Mouse (Mus musculus) urinary bladder, postnatal 36 days (tissue): ENCODE measurements around the gene Vps51.
A peak's percentile ranks its signal among the peaks of the same experiment; 100 is the strongest.

ENCODE experiments used
- DNase-seq, 2 experiments: peaks; one replicate each; pipeline ENCODE4 v3.0.0; 2022; ENCODE audit warnings: low spot score in 2 of 2, mixed read lengths in 1 of 2

The Vps51 gene

DNA sequence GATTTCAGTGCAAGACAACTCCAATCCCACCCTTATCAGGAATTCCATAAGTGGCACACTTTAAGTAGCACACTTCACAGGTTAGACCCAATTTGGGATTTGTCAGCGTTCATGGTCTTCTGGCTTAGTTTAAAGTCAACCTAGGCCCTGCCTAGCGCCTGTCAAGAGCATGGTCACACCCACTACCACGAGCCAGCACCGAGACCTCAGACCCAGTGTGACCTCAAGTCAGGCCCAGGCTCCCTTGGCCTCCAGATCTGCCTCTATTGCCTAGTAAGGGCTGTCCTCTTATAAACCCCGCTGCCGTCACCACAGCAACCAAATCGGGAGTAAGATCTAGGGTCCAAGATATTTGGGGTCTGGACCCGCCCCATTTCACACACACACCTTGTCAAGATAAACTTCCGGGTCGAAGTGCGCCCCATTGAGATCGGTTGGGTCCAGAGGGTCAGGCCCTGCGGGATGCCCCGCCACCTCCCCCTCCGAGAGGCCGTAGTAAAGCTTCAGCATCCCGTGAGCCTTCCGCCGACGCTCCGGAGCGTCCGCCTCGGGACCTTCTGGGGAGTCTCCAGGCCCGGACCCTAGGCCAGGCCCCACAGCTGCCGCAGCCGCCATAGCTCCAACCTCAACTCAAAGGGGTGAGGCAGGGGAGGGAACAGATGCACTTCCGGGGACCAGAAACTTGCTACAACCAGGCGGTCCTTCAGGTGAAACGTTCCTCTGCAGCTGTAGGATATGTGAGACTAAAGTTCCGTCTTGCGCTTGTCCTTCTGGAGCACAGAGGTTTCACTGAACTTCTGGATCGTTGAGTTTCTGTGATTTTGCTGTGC is at the start of gene Vps51:
Vps51 (minus strand) TSS at position 668 of the 830 bp plus-strand sequence.
- DNase-seq: peak; percentile 82 to 84

DNA sequence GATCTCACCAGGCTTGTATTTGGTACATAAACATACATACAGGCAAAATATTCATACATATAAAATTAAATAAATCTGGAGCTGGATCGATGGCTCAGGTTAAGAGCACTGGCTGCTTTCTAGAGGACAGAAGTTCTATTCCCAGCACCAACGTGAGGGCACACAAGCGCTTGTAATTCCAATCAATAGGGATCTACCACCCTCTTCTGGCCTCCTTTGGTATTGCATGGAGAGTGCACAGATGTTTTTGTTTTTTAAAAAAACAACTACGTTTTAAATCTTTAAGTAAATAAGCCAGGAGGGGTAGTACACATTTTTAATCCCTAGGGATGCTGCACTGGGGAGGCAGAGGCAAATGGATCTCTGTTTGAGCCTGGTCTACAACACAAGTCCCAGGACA is 49.3 kb upstream of the Vps51 start:
- no peak for DNase-seq

DNA sequence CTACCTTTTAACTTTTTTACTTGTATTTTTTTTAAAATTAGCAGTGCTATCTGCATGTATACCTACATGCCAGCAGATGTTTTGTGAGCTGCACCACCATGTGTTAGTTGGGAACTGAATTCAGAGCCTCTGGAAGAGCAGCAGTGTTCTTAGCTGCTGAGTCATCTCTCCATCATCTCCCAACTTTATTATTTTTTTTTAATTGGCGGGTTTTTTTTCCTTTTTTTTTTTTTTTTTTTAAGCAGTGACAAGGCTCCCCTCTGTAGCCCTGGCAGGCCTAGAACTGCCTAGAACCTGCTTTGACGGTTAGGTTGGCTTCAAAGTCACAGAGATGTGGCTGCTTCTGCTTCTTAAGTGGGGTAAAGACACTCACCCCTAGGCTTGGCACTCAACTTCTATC is 47.9 kb upstream of the Vps51 start:
- no peak for DNase-seq

DNA sequence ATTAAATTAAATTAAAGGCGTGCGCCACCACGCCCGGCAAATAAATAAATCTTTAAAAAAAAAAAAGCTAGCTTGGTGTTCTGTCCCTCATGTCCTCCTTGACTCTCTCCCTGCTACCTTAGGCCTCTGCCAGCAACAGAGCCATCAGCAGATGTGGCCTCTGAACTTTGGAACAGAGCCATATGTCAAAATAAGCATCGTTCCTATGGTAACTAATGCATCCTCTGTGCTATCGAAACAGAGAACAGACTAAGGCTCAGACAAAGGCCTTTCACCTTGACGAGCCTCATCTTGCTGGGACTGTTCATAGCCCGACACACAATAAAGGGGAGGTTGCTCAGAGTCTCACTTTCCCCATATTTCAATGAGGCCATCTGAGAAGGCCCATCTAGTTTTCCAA is 46.3 kb upstream of the Vps51 start:
- DNase-seq: no peak

DNA sequence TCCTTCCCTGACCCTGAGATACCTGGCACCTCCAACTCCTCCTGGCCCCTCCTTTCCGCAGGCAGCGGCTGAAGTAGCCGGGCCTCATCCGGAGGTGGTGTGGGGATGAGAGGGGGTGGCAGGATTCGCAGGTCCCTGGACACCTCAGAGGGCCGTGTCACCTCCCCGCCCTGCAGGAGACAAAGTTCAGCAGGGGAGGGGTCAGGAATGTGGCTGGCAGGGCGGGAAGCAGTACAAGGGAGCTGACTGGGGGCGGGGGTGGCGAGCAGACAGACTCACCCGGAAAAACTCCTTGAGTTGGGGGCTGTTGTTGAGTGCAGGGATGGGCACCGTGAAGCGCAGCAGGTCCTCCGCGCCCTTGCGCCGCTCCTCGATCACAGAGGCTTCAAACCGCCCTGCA is 44.7 kb upstream of the Vps51 start:
- DNase-seq: no peak

DNA sequence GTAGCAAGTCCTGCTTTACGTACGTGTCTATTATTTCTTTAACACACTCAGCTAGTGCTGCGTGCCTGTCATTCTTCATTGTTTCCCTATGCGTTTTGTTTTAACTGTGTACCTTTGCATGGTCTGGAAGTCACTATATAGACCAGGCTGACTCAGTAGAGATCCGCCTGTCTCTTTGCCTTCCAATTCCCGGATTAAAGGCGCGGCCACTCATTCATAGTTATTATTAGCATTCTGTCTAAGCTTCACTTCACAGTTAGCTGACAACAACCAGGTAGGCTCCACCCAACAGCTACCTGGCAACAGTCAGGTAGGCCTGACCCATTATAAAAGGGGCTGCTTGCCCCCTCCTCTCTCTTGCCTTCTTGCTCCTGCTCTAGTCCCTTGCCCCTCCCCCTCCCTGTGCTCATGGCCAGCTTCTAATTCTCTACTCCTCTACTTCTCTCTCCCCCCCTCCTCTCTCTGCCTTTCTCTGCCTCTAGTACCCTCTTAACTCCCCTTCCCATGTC is 41.7 kb upstream of the Vps51 start:
- DNase-seq: no peak

DNA sequence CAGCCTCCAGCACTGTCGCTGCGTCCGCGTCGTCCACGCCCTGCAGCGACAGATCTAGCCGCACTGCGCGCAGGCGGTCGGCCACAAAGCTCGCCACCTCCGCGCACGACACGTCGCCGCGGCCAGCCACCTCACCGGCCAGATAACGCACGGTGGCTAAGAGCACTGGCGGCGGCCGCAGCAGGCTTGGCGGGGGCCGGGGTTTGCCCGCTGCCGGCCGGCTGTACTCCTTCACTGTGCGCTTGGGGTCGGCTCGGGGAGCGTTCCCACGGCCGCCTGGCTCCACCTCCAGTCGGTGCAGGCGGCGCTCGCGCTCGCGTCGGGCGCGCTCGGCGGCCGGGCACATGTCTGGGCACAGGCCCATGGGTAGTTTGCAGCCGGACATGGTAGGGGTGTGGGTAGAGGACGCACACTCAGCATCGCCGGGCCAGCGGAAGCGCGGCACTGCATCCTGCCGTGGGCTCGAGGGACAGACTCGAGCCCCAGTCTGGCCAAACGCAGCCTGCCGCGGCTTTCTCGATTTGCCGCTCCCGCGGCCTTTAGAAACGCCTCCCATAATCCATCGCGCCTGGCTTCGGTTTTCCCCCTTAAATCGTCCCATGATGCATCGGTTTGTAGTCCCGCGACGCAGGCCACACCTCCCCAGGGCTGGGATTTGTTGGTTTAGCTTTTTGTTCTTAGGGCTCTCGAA is 41.1 kb upstream of the Vps51 start, which contains the start of gene Sac3d1:
Sac3d1 (minus strand) TSS at position 665 of the 691 bp plus-strand sequence.
- DNase-seq: peak; percentile 83 to 88

DNA sequence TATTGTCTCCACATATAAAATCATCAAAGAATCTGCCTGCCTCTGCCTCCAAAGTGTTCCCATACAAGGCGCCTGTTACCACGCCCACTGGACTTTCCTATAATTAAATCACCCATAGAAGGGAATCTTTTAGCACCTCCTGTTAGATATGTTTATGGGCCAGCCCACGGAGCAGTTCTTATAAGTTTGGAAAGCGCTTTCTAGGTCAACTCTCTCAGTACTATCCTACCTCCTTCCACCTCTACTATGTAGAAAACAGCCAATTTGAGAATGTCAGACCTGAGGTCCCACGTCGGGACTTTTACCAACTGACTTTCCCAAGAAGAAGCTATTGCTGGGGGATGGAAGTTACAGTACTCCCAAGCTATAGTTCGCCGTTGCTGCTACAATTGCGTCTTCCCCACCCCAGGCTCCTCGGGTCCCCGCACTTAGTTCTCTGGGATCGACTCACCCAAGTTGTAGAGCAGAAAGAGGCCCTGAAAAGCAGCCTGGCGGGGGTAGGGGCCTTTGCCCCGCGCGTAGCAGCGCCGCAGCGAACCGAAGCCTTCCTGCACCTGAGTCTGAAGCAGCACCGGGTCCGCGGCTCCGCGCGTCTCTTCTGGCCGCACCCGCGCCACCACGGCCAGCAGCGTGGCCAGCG is 40.4 kb upstream of the Vps51 start:
- DNase-seq: no peak

DNA sequence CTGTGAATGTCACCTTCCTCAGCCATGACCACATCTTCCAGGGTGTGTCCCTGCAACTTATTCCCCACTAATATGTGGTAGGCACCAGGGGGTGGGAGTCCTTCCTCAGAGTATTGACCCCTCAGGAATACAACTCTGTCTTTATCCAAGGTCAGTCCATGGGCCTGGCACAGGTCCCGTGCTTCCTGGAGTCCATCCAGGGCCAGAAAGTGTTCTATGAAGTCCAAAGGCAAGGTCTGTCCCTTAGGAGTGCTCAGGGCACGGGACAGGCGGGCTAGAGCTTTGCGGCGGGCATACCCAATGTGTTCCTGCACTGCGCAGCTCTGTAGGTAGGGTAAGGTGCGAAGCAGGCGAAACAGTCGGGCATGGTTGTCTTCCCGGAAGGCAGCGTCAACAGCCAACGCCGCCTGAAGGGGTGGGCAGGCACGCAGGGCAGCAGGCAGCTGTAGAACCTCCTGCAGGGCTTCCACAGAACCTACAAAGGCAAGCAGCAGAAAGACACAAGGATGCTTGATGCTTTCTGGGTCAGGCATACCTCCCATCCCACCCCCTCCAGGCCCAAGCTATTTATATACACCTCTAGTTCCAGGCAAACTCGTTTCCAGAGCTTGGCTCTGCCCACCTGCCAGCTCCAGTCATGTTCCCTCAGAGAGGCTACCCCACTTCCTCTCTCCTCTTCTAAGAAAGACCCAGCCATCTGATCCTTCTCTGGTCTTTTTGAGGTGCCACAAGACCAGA is 39.3 kb upstream of the Vps51 start:
- DNase-seq: no peak

DNA sequence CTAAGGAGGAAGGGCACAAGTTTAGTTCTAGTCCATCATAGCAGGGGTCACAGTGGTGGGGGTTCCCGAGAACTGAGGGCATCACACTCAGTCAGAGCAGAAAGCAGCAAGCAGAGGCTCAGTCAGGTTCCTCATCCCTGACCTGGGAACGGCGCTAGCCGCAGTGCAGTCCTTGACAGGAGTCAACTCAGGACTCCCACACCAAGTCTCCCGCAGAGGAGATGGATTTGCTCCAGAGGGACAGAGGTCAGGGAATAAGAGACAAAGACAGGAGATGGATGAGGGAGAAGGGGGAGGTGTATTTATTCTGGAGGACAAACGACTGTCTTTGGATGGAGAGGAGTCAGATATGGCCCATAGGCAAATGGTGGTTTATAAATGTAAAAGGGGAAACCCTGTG is 36.1 kb upstream of the Vps51 start:
- DNase-seq: no peak

DNA sequence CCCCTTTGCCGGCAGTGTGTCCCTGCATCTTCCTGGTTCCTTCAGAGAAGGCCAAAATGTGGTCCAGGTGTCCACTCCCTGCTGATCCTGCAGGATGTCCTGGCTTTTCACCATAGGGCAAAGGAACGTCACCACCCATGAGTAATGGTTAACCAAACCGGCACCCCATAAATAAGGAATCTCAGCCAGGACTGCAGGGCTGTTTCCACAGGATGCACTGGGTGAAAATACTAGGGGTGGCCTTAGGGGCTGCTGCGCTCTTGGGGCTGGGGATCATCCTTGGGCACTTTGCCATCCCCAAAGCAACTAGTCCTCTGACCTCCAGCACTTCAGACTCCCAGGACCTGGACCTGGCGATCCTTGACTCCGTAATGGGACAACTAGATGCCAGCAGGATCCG is 28.6 kb upstream of the Vps51 start, which contains the start of gene Naaladl1:
Naaladl1 (plus strand) TSS at position 197 of the 400 bp plus-strand sequence.
- DNase-seq: no peak

DNA sequence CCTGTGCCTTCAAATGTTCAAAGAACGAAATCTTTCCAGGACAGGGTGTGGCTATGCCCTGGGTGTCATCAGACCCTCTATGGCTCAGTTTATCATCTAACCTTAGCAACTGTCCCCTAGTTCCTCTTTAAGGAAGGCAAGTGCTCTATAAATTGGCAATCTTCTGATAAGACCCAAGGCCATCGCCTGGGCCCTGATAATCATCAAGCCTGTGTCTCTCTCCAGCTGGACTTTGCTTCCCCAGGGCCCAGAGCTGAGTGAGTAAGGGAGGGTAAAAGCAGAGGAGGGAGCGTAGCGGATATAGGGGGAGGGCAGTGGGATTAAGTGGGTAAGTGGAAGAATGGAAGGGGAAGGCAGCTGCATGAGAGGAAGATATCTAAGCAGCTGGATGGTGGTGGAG is 27.4 kb upstream of the Vps51 start:
- DNase-seq: no peak

DNA sequence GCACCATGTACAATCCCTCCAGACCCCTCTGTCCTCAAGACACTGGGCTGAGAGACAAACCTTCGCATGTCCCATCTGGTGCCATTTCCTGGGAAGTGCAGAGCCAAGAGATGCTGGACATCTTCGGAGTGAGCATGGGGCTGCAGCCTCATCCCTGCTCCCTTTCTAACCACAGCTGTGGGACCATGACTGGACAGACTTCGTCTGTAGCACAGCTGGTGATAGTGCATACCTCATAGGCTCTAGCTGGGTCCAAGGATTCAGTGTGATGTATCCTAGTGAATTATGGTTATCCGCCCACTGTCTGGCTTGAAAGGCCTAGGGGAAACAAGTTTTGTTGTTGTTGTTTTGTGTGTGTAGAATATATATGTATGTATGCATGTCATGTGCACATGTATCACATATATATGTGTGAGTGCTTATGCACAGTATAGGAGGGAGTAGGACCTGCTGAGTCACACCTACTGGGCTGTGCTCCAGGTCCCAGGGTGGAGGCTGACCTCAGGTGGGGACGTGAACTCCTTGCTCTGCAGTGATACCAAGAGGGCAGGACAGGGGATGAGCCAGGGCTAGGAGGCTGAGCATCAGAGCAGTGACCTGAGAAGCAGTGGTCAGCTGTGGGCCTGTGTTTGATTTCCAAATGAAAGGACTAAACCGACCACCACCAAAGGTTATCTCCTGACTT is 25.3 kb upstream of the Vps51 start:
- DNase-seq: no peak

DNA sequence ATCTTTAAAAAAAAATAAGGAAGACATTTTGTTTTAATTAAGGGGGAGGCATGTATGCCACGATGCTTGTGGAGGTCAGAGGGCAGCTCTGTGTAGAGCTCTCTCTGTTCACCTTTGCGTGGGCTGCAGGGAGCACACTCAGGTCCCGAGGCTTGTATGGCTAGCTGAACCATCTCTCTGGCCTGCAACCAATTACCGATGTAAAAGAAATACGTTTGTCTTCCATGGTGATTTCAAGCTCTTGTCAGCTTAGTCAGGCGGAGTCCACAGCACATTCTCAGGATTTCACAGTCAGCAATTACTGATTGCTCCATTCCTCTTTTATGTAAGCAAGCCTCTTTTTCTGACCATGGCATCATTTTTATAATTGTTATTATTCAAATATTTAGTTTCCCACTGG is 24.2 kb upstream of the Vps51 start:
- no peak for DNase-seq

DNA sequence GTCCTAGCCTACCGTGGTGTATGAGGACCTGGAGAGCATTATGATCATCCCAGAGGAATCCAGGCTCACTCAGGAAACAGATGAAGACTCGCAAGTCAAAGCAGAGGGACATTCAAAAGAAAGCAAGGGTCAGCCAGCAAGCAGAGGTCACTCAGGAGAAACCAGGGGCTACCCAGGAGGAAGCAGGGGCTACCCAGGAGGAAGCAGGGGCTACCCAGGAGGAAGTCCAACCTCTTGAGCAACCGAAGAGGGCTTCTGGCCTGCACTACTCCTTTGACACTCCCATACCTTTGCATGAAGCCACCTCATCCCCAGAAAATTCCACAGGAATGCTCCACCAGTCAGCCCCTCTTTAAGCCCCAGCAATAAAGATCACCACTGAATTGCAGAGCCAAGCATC is 20.8 kb upstream of the Vps51 start:
- no peak for DNase-seq

DNA sequence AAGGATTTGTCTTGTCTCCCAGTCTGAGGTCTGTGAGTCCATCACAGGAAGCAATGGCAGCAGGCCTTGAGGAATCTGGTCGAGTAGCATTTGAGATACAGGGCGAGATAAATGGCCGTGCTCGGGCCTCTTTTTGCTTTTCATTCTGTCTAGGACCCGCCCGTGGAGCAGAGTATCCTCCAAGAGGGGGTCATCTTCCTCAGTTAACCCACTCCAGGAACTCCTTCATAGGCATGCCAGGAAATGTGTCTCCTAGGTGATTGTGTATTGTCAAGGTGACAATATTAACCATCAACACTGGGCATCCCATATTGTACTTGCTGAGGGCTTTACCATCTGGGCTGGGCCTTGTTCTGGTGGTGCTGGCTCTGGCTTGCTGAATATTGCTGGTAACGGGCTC is 17.1 kb upstream of the Vps51 start, which contains the start of gene AC131692.1:
AC131692.1 (plus strand) TSS at position 301 of the 400 bp plus-strand sequence.
- DNase-seq: no peak

DNA sequence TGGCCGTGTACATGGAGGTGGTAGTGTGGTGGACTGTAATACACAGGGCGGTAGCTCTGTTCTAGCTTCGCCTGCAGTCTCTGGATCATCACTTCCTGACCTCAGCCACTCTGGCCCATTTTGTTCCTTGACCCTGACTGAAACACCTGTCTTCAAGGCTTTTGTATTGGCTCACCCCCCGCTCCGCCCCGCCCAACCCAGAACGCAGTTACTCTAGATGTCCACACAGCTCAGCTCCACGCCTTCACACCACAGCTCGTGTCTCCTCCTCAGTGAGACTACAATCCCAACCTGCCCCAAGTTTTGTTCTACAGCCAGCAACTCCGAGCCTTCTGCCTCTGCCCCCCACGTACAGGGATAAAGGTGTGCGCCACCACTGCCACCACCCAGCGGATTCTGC is 11.8 kb upstream of the Vps51 start:
- DNase-seq: no peak

DNA sequence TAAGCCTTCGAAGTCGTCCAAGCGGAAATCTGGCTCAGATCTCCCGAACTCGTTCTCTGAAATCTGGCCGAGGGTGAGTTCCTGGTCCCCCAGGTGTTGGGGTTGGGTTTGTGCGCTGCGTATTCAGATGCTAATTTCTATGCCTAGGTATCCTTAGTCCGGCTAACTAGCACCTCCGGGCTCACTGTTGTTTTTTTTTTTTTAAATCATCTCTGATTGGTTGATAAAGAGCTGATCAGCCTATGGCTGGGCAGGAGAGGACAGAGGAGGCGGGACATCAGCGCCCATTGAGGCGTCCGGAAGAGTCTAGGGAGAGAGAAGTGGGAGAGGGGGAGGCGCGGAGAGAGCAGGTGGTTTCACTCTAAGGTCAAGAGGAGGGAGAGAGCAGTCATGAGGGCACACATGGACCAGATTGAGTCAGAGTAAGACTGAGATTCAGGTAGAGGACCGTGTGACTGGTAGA is 8.4 kb upstream of the Vps51 start:
- peak in 1 of 2 experiments; percentile 29 for DNase-seq

DNA sequence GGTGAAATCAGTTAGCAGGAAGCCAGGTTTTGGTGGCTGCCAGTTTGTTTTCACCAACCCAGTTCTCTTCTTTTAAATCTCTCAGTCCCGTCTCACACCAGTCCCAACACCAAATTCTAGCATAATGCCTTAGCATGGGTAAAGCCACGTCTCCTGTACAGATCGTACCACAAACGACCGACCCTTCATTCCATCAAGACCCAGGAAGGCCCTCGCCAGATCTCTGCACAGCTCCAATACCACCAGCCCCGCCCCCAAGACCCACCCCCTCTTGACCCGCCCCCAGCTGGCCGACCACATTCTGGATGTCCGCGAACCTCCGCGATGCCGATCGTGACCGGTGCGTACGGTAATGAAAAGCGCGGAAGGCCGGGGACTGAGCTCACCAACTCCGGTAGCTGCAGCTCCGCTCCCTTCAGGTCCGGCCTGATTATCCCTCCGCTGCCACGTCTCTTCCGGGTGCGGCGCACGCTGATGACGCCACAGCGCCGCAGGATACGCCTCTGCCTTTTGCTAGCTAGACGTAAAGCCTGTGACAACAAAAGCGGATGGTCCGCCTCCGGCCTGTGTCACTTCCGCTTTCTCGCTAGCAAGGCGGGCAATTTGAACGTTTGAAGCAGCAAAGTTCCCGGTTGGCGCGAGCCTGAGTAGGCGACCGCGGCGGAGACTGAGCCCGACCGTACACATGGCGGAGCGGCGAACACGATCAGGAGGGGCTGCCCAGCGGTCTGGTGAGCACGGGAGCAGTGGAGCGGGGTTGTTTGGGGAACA is 7.6 kb upstream of the Vps51 start, which contains the start of the genes Zfpl1 and Cdca5:
Zfpl1 (minus strand) TSS at position 479 of the 771 bp plus-strand sequence.
Cdca5 (plus strand) TSS at position 506 of the 771 bp plus-strand sequence.
- peak; percentile 92 to 95 for DNase-seq

DNA sequence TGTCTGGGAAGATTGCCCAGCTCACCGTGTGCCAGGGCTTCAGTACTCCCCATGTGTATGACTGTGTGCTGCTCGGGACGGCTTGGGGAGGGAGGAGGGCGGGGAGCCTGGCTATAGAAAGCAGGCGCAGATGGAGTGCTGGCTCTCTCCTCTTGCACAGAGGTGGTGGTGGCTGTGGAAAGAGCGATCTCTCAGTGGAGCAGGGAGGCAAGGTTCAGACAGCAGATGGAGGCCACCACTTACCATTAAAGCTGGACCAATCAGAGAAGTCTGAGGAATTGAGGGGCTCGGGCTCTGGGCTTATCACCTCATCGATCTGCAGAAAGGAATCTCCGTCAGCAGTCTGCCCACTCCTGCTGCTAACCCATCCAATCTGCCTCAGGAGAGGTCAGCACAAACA is 5.1 kb upstream of the Vps51 start, which contains the start of gene Gm28374:
Gm28374 (minus strand) TSS at position 101 of the 400 bp plus-strand sequence.
- DNase-seq: no peak
